Mouse (Mus musculus): ENCODE measurements around the gene 2310022A10Rik. TPM values are rescaled to one million over a fixed set of nuclear protein-coding genes. Genes with fewer than 3 reads are reported as not detected.

Gene 2310022A10Rik
- polyA plus RNA-seq, 1 experiment from 2014 or later: 36.4 TPM

- peak within 1 kb of the TSS; percentile 84 for H3K4me2 ChIP-seq
- H3K27me3 ChIP-seq (replicated peaks): no peaks in the 10 kb centered on the region
- 0 out of 2 replicates have a peak, but pooled peaks cover 8% of the 10 kb centered on the region for H3K36me3 ChIP-seq
- H3K9me3 ChIP-seq (replicated peaks): no peaks in the 10 kb centered on the region
- peak; percentile 92 for ATAC-seq (ENCODE audit: insufficient number of reproducible peaks, low FRiP score)
- peaks cover 38% of the 10 kb centered on the region for H3K4me1 ChIP-seq (replicated peaks)
- under 1% methylated on average over 52 of the region's 71 CpGs for WGBS
- H3K27ac ChIP-seq (ENCODE audit: poor library complexity, severe bottlenecking): peak within 1 kb of the TSS; percentile 95
- peak within 1 kb of the TSS; percentile 83 for H3K4me3 ChIP-seq
- peak within 1 kb of the TSS; percentile 94 for H3K9ac ChIP-seq
Observed at GRCm38 (mm10) chr7:27591266-27592216, 38.5 kb downstream of the 2310022A10Rik start, which contains the start of gene Akt2. TSS of gene Akt2 (plus strand) at chr7:27591552.

GRCm38 (mm10) chr7:27592217-27592929 lies 39.3 kb downstream of the 2310022A10Rik start:
- under 1% methylated on average over 17 of the region's 17 CpGs for WGBS
- H3K4me2 ChIP-seq: peak overlapping the region; percentile 84
- H3K27ac ChIP-seq (ENCODE audit: poor library complexity, severe bottlenecking): peak overlapping the region; percentile 95
- no peaks in the 10 kb centered on the region for H3K9me3 ChIP-seq (replicated peaks)
- H3K36me3 ChIP-seq: 0 out of 2 replicates have a peak, but pooled peaks cover 8% of the 10 kb centered on the region
- H3K27me3 ChIP-seq (replicated peaks): no peaks in the 10 kb centered on the region
- peak overlapping the region; percentile 83 for H3K4me3 ChIP-seq
- H3K4me1 ChIP-seq (replicated peaks): peaks cover 47% of the 10 kb centered on the region
- H3K9ac ChIP-seq: peak overlapping the region; percentile 94
- ATAC-seq (ENCODE audit: insufficient number of reproducible peaks, low FRiP score): peak; percentile 51

- Histone ChIP-seq H3K36me3 (0 out of 2 replicates have a peak, but pooled peaks cover 8% of the 10 kb centered on the region), H3K9ac (peak overlapping the region; percentile 94), H3K4me2 (peak overlapping the region; percentile 84), H3K27me3 (replicated peaks) (no peaks in the 10 kb centered on the region), H3K4me3 (peak overlapping the region; percentile 83), H3K4me1 (replicated peaks) (peaks cover 54% of the 10 kb centered on the region), H3K27ac (ENCODE audit: poor library complexity, severe bottlenecking) (peak overlapping the region; percentile 95), H3K9me3 (replicated peaks) (no peaks in the 10 kb centered on the region)
- no peak for ATAC-seq (ENCODE audit: insufficient number of reproducible peaks, low FRiP score)
- 36% methylated on average over 12 of the region's 12 CpGs for WGBS
Observed at GRCm38 (mm10) chr7:27592934-27593645, 40.1 kb downstream of the 2310022A10Rik start.

GRCm38 (mm10) chr7:27596586-27597503 lies 43.8 kb downstream of the 2310022A10Rik start:
- Histone ChIP-seq H3K9ac (peak overlapping the region; percentile 65), H3K36me3 (0 out of 2 replicates have a peak, but pooled peaks cover 8% of the 10 kb centered on the region), H3K9me3 (replicated peaks) (no peaks in the 10 kb centered on the region), H3K27ac (ENCODE audit: poor library complexity, severe bottlenecking) (peak overlapping the region; percentile 88), H3K27me3 (replicated peaks) (no peaks in the 10 kb centered on the region), H3K4me1 (replicated peaks) (peaks cover 89% of the 10 kb centered on the region), H3K4me3 (0 out of 2 replicates have a peak overlapping the region, but pooled peaks have one; percentile 6), H3K4me2 (peak overlapping the region; percentile 56)
- no peak for ATAC-seq (ENCODE audit: insufficient number of reproducible peaks, low FRiP score)
- 23% methylated on average over 10 of the region's 10 CpGs for whole genome bisulfite sequencing

GRCm38 (mm10) chr7:27598053-27598452 lies 45.0 kb downstream of the 2310022A10Rik start:
- peaks cover 95% of the 10 kb centered on the region for H3K4me1 ChIP-seq (replicated peaks)

GRCm38 (mm10) chr7:27601628-27602027 lies 48.6 kb downstream of the 2310022A10Rik start:
- no peak overlapping the region for H3K9ac ChIP-seq
- no peaks in the 10 kb centered on the region for H3K36me3 ChIP-seq
- H3K27me3 ChIP-seq (replicated peaks): no peaks in the 10 kb centered on the region
- peaks cover 96% of the 10 kb centered on the region for H3K4me1 ChIP-seq (replicated peaks)
- H3K4me3 ChIP-seq: no peak overlapping the region
- H3K9me3 ChIP-seq (replicated peaks): no peaks in the 10 kb centered on the region
- no peak overlapping the region for H3K27ac ChIP-seq (ENCODE audit: poor library complexity, severe bottlenecking)
- H3K4me2 ChIP-seq: no peak overlapping the region
- no peak for ATAC-seq (ENCODE audit: insufficient number of reproducible peaks, low FRiP score)
- WGBS: 58% methylated on average over 4 of the region's 4 CpGs

More at GRCm38 (mm10) chr7:27598053-27598452, 45.0 kb downstream of the 2310022A10Rik start:
- Histone ChIP-seq H3K4me2 (no peak overlapping the region), H3K9ac (0 out of 2 replicates have a peak overlapping the region, but pooled peaks have one; percentile 65), H3K27me3 (replicated peaks) (no peaks in the 10 kb centered on the region), H3K36me3 (0 out of 2 replicates have a peak, but pooled peaks cover 8% of the 10 kb centered on the region), H3K4me3 (no peak overlapping the region), H3K9me3 (replicated peaks) (no peaks in the 10 kb centered on the region), H3K27ac (ENCODE audit: poor library complexity, severe bottlenecking) (no peak overlapping the region)
- ATAC-seq (ENCODE audit: insufficient number of reproducible peaks, low FRiP score): no peak
- WGBS: 59% methylated on average over 7 of the region's 7 CpGs

GRCm38 (mm10) chr7:27602161-27602560 lies 49.1 kb downstream of the 2310022A10Rik start:
- ATAC-seq (ENCODE audit: insufficient number of reproducible peaks, low FRiP score): no peak
- H3K27me3 ChIP-seq (replicated peaks): no peaks in the 10 kb centered on the region

GRCm38 (mm10) chr7:27602835-27603234 lies 49.8 kb downstream of the 2310022A10Rik start:
- H3K9ac ChIP-seq: no peak overlapping the region
- no peak for ATAC-seq (ENCODE audit: insufficient number of reproducible peaks, low FRiP score)
- no peak overlapping the region for H3K4me2 ChIP-seq
- no peaks in the 10 kb centered on the region for H3K27me3 ChIP-seq (replicated peaks)
- H3K27ac ChIP-seq (ENCODE audit: poor library complexity, severe bottlenecking): no peak overlapping the region
- no peaks in the 10 kb centered on the region for H3K36me3 ChIP-seq
- peaks cover 96% of the 10 kb centered on the region for H3K4me1 ChIP-seq (replicated peaks)
- H3K4me3 ChIP-seq: no peak overlapping the region
- no peaks in the 10 kb centered on the region for H3K9me3 ChIP-seq (replicated peaks)
- 65% methylated on average over 7 of the region's 7 CpGs for WGBS

More at GRCm38 (mm10) chr7:27602161-27602560, 49.1 kb downstream of the 2310022A10Rik start:
- Histone ChIP-seq H3K9me3 (replicated peaks) (no peaks in the 10 kb centered on the region), H3K4me2 (no peak overlapping the region), H3K4me3 (no peak overlapping the region), H3K27ac (ENCODE audit: poor library complexity, severe bottlenecking) (no peak overlapping the region), H3K36me3 (no peaks in the 10 kb centered on the region), H3K4me1 (replicated peaks) (peaks cover 96% of the 10 kb centered on the region), H3K9ac (0 out of 2 replicates have a peak overlapping the region, but pooled peaks have one; percentile 16)
- 76% methylated on average over 2 of the region's 2 CpGs for WGBS

GRCm38 (mm10) chr7:27604661-27605348 lies 51.8 kb downstream of the 2310022A10Rik start:
- no peak for ATAC-seq (ENCODE audit: insufficient number of reproducible peaks, low FRiP score)
- Histone ChIP-seq H3K9ac (peak overlapping the region; percentile 52), H3K27ac (ENCODE audit: poor library complexity, severe bottlenecking) (peak overlapping the region; percentile 88), H3K27me3 (replicated peaks) (no peaks in the 10 kb centered on the region), H3K36me3 (peaks cover 5% of the 10 kb centered on the region; the same call in 1 of the 2 replicates), H3K4me1 (replicated peaks) (peaks cover 98% of the 10 kb centered on the region), H3K4me2 (peak overlapping the region; percentile 31; the same call in 1 of the 2 replicates), H3K4me3 (no peak overlapping the region), H3K9me3 (replicated peaks) (no peaks in the 10 kb centered on the region)
- 41% methylated on average over 5 of the region's 5 CpGs for WGBS

Measured in heart, embryonic 12.5 days (tissue).